Mouse (Mus musculus): ENCODE results near the gene Asb18.

The Asb18 gene

DNA sequence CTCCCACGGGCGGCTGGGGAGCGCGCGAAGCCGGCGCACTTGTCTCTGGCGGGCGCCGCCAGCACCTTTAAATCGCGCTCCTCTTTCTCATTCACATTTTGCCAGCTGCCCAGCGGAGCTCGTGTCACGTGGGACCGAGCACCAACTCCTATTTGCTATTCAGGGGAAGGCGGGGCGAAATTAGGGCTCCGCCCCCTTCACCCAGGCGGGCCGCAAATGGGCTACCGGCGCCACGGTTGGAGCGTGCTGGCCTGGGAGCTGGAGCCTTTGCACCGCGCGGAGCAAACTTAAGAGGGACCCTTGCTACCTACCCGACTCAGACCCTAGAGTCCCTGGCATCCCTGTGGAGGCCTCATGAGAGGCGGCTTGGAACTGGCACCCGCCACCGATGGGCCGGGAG lies 83.3 kb downstream of the Asb18 start, which contains the start of gene Gbx2:
Gene Gbx2 (minus strand): TSS at position 60 of the 400 bp plus-strand sequence.
- DNase-seq: peak; percentile 65 to 76

DNA sequence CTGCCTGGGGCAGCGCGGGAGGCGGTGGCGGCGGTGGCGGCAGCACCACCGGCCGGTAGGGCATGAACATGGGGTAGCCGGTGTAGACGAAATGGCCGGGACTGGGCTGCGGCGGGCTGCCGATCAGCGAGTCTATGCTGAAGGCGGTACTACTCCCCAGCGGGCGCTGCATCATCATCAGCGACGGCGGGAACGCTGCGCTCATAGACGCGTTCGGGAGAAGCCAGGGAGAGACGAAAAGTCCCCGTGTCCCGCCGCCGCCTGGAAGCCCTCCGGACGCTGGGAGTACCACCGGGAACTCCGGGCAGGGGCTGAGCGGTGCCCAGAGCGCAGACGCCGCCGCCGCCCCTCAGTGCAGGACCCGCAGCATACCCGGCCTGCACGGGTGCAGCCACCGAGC lies 83.9 kb downstream of the Asb18 start:
- DNase-seq: no peak

DNA sequence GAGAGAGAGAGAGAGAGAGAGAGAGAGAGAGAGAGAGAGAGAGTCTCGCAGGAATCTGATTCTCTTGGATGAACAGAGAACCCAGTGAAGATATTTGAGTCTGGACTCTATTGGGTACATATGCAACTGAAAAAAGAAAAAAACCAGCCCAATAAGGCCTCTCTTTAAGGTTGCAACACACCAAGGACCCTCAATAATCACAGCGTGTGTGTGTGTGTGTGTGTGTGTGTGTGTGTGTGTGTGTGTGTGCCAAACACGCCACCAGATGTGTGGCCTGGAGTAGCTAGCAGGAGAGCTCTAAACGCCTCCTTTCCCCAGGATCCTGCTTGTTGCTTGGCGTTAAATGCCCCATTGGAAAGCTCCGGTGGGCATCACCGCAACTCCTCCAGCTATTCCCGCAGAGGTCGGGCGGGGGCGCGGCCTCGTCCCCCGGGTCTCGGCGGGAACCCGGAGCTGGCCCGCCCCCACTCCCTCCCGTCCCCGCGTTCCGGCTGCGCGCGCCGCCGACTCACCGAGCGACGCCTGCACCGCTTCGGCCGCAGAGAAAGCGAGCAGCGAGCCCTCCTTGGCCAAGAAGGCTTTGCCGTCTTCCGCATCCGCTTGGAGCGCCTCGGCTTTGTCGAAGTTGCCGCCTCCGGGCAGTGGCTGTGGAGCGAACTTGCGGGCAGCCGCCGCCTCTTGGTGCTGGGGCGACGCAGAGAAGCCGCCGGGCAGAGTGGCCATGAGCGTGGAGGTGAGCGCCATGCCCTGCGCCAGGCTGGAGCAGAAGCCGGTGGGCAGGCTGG lies 84.6 kb downstream of the Asb18 start:
- DNase-seq: peak; percentile 42 to 43

DNA sequence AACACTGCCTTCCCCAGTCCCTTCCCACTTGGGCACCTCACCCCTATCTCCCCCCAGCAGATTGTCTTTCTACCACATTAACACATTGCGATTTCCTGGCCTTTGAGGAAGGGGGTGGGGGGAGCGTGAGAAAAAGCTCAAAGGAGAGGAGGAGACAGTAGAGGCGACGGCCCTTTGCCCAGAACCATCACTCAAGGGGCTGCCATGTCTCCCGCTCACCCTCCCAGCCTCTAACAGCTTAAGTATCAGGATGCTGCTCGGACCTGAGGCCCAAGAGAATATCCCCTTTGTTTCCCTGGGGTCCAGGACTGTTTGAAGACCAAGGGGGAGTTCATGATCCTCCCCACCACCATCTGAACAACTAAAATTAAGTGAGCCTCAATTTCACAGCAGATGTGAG lies 85.3 kb downstream of the Asb18 start:
- no peak for DNase-seq

DNA sequence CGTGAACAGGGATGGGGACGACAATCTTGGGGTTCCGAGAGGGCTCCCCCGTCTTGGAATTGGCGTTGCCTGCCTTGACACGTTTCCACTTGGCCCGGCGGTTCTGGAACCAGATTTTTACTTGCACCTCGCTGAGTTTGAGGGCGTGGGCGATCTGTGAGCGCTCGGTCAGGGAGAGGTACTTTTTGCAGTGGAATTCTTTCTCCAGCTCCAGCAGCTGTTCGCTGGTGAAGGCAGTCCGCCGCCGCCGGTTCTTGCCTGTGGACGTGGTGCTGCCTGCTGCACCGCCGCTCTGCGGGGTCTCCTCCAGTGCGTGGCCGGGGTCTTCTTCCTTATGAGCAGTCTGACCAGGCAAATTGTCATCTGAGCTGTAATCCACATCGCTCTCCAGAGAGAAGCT lies 85.8 kb downstream of the Asb18 start:
- no peak for DNase-seq

DNA sequence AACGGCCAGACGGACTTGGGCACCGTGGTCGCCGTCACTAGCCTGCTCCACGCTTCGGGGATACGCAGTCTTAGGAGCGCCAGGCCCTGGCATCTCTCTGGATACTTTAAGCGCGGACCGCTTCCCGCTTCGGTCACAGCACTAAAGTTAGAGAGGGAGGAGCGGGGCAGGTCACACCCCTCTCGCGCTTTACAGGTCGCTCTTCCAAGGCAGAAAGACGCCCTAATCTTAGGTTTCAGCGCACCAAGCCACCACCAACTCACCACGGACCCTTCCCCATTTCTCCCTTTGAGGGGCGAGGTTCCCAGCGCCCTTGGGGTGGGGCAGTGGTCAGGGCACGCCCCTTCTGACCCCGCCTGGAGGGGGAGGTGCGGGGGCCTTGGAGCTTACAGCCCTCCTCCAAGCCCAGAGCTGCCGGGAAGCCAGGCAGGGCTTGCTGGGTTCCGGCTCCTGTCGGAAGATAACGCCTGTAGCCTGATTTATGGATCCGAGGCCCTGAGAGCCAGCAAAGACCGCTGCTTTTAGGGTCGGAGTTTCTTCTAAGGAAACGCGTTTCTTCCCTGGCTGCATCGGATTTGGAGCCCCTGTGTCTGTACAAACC lies 87.3 kb downstream of the Asb18 start:
- no peak for DNase-seq

DNA sequence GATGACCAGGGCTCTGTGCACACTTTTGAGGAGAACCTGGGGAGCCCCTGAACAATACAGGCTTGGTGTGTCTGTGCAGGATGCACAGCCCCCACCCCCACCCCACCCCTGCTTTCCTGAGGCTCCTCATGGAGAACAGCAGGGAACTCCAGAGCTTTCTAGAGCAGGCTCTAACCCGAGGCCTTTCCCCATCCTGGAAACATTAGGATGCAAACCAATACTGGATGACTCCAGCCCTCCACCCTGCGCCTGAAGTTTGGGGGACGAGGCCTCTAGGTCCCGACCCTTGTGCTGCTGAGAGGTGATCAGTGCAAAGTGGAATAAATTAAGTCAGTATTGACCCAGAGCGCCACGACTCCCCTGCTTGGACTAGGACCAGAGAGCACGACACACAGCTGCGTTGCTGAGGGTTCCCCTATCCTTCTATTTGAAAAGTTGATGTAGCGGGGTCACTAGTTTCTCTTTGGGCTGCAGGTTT lies 87.8 kb downstream of the Asb18 start:
- DNase-seq: no peak

DNA sequence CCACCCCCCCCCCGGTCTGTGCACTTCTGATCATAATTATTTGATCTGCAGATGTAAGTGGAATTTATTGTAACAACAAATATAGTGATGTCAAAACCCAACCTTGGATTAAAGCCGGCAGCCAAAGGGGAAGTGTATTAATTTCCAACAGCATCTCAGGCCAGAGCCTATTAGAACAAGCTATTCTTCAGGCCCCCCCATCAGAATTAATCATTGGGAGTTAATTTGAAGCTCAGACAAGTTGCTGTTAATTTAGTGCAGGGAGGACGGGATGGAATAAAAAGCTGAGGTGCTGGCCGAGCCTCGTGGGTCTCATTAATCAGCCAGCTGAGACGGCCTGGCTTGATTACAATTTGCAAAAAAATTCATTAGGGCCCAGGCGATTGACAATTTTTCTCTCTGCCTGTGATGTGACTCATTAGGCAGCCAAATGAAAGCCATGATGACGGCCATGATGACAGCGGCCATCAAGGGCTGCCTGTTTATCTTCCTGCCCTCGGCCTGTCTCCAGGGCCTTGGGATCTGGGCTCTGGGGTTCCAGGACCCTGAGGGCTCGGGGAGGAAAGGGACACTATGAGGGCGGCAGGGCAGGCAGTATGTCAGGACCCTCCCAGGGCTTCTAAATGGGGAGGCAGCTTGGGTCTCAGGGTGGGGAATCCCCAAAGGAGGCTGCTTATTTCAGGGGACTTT lies 88.8 kb downstream of the Asb18 start:
- DNase-seq: no peak

DNA sequence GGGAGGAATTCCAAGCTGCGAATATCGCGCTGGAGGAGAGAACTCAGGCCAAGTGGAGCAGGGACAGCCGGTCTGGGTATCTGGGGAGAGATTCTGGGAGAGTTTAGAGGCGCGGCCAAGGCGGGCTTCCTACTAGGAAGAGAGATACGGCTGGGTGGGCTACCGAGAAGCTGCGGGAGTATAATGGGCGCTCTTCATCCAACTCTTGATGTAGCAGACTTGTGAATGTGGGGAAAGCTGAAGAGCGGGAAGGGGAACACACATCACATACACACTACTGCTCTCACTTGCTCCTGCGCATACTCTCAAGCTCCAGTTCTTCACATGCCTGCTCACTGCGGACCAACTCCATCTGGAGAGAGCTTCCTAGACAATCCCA lies 90.8 kb downstream of the Asb18 start:
- no peak for DNase-seq

DNA sequence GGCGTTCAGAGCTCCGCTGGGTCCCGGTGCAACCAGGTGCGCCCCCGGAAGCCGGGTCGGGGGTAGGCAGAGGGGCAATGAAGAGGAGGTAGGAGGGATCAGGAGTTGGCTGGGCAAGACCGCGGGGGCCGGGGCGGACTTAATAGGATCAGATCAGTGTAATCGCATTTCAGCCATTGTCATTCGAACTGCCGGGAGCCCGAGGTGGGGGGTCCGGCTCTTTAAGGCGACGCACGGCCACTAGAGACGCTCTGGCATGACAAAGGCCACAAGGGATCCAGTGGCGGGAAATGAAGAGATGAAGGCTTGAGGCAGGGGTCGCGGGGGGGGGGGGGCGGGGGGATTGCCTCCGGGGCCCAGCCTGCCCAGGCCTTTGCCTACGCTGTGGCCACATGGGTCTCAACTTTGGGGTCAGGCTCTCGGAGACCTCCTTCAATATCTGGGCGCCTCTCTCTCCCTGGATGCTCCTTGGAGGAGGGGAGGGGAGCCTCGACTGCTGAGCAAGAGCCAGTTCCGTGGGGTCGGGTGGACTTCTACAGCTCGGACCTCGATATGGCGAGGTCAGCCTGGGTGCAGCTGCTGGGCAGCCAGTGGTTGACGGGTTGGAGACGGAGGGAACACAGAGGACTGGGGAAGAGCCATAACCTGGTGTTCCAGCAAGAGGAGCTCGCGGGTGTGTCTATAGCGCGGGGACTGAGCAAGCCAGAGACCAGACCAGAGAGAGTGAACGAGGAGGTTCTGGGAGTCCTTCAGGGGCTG lies 91.4 kb downstream of the Asb18 start:
- no peak for DNase-seq

DNA sequence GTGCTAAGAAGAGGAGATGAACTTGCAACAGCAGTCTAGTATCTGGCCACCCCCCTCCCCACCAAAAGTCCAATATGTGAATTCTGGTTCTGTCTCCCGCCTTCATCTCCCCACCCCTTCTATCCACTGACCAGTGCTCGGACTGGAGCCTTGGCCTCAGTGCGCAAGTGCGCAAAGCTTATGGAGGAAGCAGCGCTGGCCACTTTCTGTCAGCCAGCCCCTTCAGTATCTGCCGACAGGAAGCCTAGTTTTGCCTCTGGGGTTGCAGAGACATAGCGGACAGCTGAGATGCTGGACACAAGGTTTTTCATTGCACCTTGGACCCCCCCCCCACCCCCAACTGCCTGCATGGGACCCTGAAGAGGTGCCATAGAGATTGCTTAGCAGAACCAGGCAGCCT lies 92.2 kb downstream of the Asb18 start:
- no peak for DNase-seq

DNA sequence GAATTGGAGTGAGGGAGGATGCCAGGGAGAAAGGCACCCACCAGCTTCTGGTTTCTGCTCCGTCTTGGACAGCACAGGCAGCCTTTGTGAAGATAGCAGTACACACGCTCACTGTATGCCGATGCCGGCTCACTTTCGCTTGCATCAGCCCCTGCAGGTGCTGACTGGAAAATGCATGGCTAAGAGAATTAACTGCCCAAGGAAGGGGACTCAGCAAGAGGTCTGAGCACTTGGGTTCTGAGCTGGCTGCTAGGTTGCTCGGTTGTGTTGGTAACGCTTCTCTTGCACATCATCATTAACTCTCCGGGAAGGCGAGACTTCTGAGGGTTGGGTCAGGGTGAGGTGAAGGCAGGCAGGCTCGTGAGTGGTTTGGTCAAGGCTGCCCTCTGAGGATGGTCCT lies 92.7 kb downstream of the Asb18 start:
- DNase-seq: no peak

DNA sequence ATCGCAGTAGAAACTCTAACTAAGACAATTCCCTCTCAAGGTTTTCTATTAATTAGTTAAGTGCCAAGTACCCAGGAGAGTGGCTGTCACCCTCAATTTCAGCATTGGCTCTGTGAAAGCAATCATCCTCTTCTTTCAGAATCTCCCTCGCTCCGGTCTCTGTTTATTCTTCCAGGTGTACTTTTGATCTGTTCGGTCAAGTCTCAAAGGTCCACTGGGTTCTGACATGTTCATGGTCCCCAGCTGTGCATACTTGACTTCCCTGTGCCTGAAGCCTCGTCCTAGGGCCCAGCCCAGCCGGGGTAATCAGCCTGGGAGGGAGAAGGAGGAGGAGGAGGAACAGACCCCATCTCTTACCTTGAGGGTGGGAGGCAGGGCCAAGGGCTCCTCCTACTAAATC lies 95.3 kb downstream of the Asb18 start:
- DNase-seq: no peak

DNA sequence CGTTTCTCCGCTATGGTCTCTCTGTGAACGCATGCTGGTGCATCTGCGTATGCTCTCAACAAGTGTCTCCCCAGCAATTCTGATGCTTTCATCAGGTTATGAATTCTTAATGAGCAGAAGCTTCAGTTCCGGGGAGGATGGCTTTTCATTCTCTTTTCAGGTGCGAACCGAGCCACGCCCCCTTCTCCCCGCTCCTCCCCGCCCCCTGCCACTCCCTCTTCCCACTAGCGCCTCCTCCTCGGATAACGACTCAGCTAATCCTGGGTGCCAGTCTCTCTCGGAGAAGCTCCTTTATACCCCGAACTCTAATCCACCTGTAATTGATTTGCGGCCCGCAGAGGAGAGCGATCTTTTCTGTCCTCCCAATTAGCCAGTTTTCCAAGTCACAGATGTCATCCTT lies 96.4 kb downstream of the Asb18 start:
- no peak for DNase-seq

DNA sequence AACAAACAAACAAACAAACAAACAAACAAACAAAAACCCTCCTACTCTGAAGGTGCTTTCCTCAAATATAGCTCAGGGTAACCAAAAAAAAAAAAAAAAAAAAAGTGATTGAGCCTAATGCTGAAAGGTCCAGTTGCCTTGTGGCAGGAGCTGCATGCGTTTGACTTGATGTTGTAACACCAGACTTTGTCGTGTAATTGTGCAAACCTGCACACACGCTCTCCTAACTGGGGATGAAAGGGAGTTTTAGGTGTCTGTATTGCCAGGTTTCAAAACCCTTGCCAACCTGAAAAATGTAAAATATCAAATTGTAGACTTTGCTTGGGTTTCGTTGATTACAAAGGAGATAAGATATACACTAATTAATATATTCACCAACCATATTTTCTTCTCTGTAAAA lies 100.9 kb downstream of the Asb18 start:
- DNase-seq: no peak

DNA sequence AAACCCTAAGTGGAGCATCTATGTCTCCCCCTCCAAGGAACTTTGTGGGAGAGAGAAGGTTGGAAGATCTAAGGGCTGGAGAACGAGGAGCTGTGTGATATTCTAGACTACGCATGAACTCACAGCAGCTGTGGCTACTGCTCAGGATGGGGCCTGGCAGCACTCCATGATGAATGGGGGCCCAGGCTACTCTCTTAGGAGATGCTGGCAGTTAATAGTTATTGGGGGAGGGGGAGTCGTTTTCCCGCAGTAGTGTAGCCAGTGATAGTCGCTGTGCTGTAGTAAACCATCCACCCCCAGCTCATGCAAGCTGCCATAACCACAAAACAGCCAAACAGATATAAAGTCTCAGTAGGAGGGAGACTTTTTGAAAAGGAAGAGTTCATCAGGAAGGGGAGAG lies 102.1 kb downstream of the Asb18 start:
- peak; percentile 45 to 60 for DNase-seq

DNA sequence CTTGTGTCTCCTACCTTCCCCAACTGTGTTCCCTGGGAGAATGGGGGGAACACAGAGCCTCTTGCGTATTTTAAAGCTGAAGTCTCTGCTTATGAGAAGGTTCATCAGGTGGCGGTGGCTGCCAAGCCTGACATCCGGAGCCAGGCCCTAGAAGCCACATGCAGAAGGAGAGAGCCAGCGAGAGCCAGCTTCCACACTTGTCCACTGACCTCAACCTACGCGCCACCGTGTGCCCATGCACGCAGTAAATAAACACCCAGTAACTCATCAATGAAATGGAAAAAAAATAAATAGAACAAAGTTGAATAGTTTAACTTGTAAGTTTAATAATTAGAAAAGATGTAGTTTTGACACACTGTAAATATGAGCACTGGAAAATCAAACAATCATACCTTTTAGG lies 104.7 kb downstream of the Asb18 start:
- DNase-seq: no peak

DNA sequence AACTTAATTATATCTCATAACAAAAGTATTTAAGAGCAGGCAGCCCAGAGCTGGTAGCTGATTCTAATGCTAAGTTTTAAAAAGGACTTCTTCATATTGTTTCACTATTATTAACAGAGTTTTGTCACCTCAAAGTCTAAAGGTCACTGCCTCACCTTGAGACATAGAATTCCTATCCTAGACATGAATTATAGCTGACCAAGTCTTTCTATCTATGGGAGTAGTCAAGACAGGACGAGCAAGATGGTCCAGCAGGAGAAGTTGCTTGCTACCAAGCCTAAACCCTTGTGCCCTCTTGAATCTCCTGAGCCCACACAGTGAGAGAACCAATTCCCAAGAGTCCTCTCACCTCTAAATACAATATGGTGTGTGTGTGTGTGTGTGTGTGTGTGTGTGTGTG lies 111.8 kb downstream of the Asb18 start:
- DNase-seq: no peak

DNA sequence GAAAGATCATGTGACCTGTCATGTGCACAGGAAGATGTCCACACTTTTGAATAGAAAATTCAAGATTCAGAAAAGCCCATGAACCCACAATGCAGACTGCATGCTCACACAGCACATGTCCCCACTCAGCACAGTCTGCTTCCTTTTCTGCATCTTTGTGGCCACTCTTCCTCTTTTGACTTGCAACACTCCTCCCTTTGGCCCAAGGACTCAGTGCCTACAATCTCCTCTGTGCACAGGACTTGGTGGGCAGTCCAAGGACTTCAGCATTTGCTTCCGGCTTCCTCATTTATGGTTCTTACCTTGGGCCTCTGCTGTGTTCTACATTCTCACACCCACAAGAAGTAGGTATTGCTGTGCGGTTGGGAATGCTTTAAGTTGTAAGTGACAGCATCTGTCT lies 112.2 kb downstream of the Asb18 start:
- no peak for DNase-seq

DNA sequence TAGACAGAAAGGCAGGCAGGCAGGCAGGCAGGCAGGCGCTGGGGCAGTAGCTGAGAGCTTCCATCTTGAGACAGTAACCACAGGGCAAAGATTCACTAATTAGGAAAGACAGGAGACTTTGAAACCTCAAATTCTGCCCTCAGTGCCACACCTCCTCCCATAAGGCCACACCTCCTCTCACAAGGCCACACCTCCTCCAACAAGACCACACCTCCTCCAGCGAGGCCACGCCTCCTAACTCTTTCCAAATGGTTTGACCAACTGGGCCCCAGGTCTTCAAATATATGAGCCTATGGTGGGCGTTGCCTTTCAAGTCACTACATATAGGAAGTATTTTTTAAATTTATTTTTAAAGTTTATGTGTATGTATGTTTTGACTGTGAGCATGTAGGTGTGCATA lies 113.1 kb downstream of the Asb18 start:
- no peak for DNase-seq

Data from cerebellum, postnatal 10 days (tissue).